Mouse (Mus musculus): ENCODE results near the gene Snta1. TPM values are rescaled to one million over a fixed set of nuclear protein-coding genes. Genes with fewer than 3 reads are reported as not detected.

The Snta1 gene
- polyA plus RNA-seq, 1 experiment from 2014 or later, result 28.1 TPM

Other genes starting within 250 kb of the Snta1 start
- not detected in 2 replicates for gene Bpifa5, start 245.5 kb downstream of the Snta1 start, polyA plus RNA-seq (2016; fragmentation: Nextera tagmentation; extraction: Ambion mirVana)
- gene Bpifb1, start 217.3 kb downstream of the Snta1 start, polyA plus RNA-seq (2016; fragmentation: Nextera tagmentation; extraction: Ambion mirVana), result 0.39 TPM in 1 of 2 replicates, not detected in the other
- gene Bpifb5, start 184.4 kb downstream of the Snta1 start, polyA plus RNA-seq (2016; fragmentation: Nextera tagmentation; extraction: Ambion mirVana), result 0.48 and 0.51 TPM in 2 replicates
- 0.07 TPM in 1 of 2 replicates, not detected in the other for gene Bpifb9a, start 150.2 kb downstream of the Snta1 start, polyA plus RNA-seq (2016; fragmentation: Nextera tagmentation; extraction: Ambion mirVana)
- gene Bpifb9b, start 100.9 kb downstream of the Snta1 start, polyA plus RNA-seq (2016; fragmentation: Nextera tagmentation; extraction: Ambion mirVana), result not detected in 2 replicates
- 15.7 and 18.7 TPM in 2 replicates for gene Cdk5rap1, start 35.1 kb downstream of the Snta1 start, polyA plus RNA-seq (2016; fragmentation: Nextera tagmentation; extraction: Ambion mirVana)
- 37.3 and 44.6 TPM in 2 replicates for gene Cbfa2t2, start 28.4 kb upstream of the Snta1 start, polyA plus RNA-seq (2016; fragmentation: Nextera tagmentation; extraction: Ambion mirVana)
- 1.2 and 1.5 TPM in 2 replicates for gene 1700003F12Rik, start 139.0 kb upstream of the Snta1 start, polyA plus RNA-seq (2016; fragmentation: Nextera tagmentation; extraction: Ambion mirVana)
- gene Actl10, start 143.7 kb upstream of the Snta1 start, polyA plus RNA-seq (2016; fragmentation: Nextera tagmentation; extraction: Ambion mirVana), result 0.31 and 0.43 TPM in 2 replicates
- gene Necab3, start 150.8 kb upstream of the Snta1 start, polyA plus RNA-seq (2016; fragmentation: Nextera tagmentation; extraction: Ambion mirVana), result 0.94 and 1.6 TPM in 2 replicates
- gene E2f1, start 161.8 kb upstream of the Snta1 start, polyA plus RNA-seq (2016; fragmentation: Nextera tagmentation; extraction: Ambion mirVana), result 18.0 and 18.6 TPM in 2 replicates
- gene Pxmp4, start 195.6 kb upstream of the Snta1 start, polyA plus RNA-seq (2016; fragmentation: Nextera tagmentation; extraction: Ambion mirVana), result 19.9 and 21.5 TPM in 2 replicates
- gene Zfp341, start 205.2 kb upstream of the Snta1 start, polyA plus RNA-seq (2016; fragmentation: Nextera tagmentation; extraction: Ambion mirVana), result 0.87 and 0.95 TPM in 2 replicates
- gene 4930519P11Rik, start 205.3 kb upstream of the Snta1 start, polyA plus RNA-seq (2016; fragmentation: Nextera tagmentation; extraction: Ambion mirVana), result 0.32 and 0.69 TPM in 2 replicates
- 13.5 and 17.4 TPM in 2 replicates for gene Chmp4b, start 243.6 kb upstream of the Snta1 start, polyA plus RNA-seq (2016; fragmentation: Nextera tagmentation; extraction: Ambion mirVana)

Data from heart, embryonic 10.5 days (tissue).